ENCODE assay signal across 17 mouse cellular contexts in genomic region chr8:115010769-115011073, GRCm38 (mm10).
DNase-seq lines count a peak whose midpoint lies in the region; ATAC-seq and TF ChIP-seq lines count a peak whose summit lies in the region.
"Had no signal": no experiment of that assay in that cellular context is flagged by ENCODE, and none has a peak within 500 bp of the region (broad histone marks: within the 10 kb centered on the region; RNA-seq: fewer than 3 reads in every experiment).

No protein-coding gene starts in this region.

- H3K27ac ChIP-seq in hindbrain, embryonic 10.5 days, result peak overlapping the region; percentile 84
- no peak overlapping the region for H3K27ac ChIP-seq in hindbrain, postnatal 0 days
- 0 out of 2 replicates have a peak overlapping the region, but pooled peaks have one; percentile 10 for H3K27ac ChIP-seq in midbrain, embryonic 12.5 days (replicated peaks)
- no peak overlapping the region for H3K27ac ChIP-seq in midbrain, embryonic 16.5 days (ENCODE audit: low read length)
- peak overlapping the region; percentile 64 for H3K27ac ChIP-seq in intestine, embryonic 15.5 days
- H3K27ac ChIP-seq: heart, adult 2 months; liver, embryonic 12.5 days; neural tube, embryonic 13.5 days had no signal

- H3K4me3 ChIP-seq in hindbrain, embryonic 10.5 days, result no peak overlapping the region
- H3K4me3 ChIP-seq in hindbrain, postnatal 0 days (ENCODE audit: low read length), result no peak overlapping the region
- H3K4me3 ChIP-seq in midbrain, embryonic 12.5 days, result no peak overlapping the region
- no peak overlapping the region for H3K4me3 ChIP-seq in midbrain, embryonic 16.5 days (ENCODE audit: low read depth, low read length)
- H3K4me3 ChIP-seq in intestine, embryonic 15.5 days (replicated peaks), result no peak overlapping the region
- H3K4me3 ChIP-seq: erythroblast, embryonic 14.5 days; heart, adult 2 months; liver, embryonic 12.5 days; neural tube, embryonic 13.5 days had no signal

- peaks cover 30% of the 10 kb centered on the region; the same call in 1 of the 2 replicates for H3K27me3 ChIP-seq in hindbrain, embryonic 10.5 days (ENCODE audit: insufficient read depth, poor library complexity, severe bottlenecking)
- no peaks in the 10 kb centered on the region for H3K27me3 ChIP-seq in hindbrain, postnatal 0 days (ENCODE audit: insufficient read depth, low read length)
- peaks cover 32% of the 10 kb centered on the region for H3K27me3 ChIP-seq in midbrain, embryonic 12.5 days
- H3K27me3 ChIP-seq in midbrain, embryonic 16.5 days (ENCODE audit: control insufficient read depth, insufficient read depth, low read depth, low read length), result no peaks in the 10 kb centered on the region; the same call in 1 of the 2 replicates
- H3K27me3 ChIP-seq in intestine, embryonic 15.5 days (replicated peaks), result no peaks in the 10 kb centered on the region
- H3K27me3 ChIP-seq: liver, embryonic 12.5 days; neural tube, embryonic 13.5 days; Patski had no signal

- H3K9me3 ChIP-seq in hindbrain, embryonic 10.5 days, result no peaks in the 10 kb centered on the region
- no peaks in the 10 kb centered on the region for H3K9me3 ChIP-seq in hindbrain, postnatal 0 days (ENCODE audit: low read length)
- H3K9me3 ChIP-seq in midbrain, embryonic 12.5 days, result no peaks in the 10 kb centered on the region
- H3K9me3 ChIP-seq in midbrain, embryonic 16.5 days (replicated peaks; ENCODE audit: control insufficient read depth, low read length, poor library complexity, severe bottlenecking), result no peaks in the 10 kb centered on the region
- no peaks in the 10 kb centered on the region for H3K9me3 ChIP-seq in intestine, embryonic 15.5 days
- H3K9me3 ChIP-seq: liver, embryonic 12.5 days; neural tube, embryonic 13.5 days had no signal

- TF ChIP-seq CTCF in hindbrain, postnatal 0 days (IDR thresholded peaks at IDR 0.05; ENCODE audit: low read depth), result no peak

- WGBS in hindbrain, embryonic 10.5 days, result 32% methylated on average over 9 of the region's 9 CpGs
- 37% methylated on average over 9 of the region's 9 CpGs for WGBS in hindbrain, postnatal 0 days
- WGBS in midbrain, embryonic 12.5 days, result 12% methylated on average over 9 of the region's 9 CpGs
- WGBS in midbrain, embryonic 16.5 days, result 17% methylated on average over 9 of the region's 9 CpGs
- WGBS in intestine, embryonic 15.5 days, result 46% methylated on average over 9 of the region's 9 CpGs

- H3K4me1 ChIP-seq in hindbrain, embryonic 10.5 days (replicated peaks), result peaks cover 51% of the 10 kb centered on the region
- H3K4me1 ChIP-seq in hindbrain, postnatal 0 days (ENCODE audit: insufficient read depth, low read length), result peaks cover 7% of the 10 kb centered on the region; the same call in 1 of the 2 replicates
- peaks cover 22% of the 10 kb centered on the region for H3K4me1 ChIP-seq in midbrain, embryonic 12.5 days
- 0 out of 2 replicates have a peak, but pooled peaks cover 4% of the 10 kb centered on the region for H3K4me1 ChIP-seq in midbrain, embryonic 16.5 days (ENCODE audit: control insufficient read depth, insufficient read depth, low read length)
- 0 out of 2 replicates have a peak, but pooled peaks cover 8% of the 10 kb centered on the region for H3K4me1 ChIP-seq in intestine, embryonic 15.5 days (replicated peaks)
- H3K4me1 ChIP-seq: liver, embryonic 12.5 days had no signal

- H3K9ac ChIP-seq in hindbrain, postnatal 0 days (replicated peaks; ENCODE audit: low read length), result no peak overlapping the region
- no peak overlapping the region for H3K9ac ChIP-seq in midbrain, embryonic 12.5 days (replicated peaks)
- H3K9ac ChIP-seq in midbrain, embryonic 16.5 days (ENCODE audit: low read depth, low read length), result no peak overlapping the region
- H3K9ac ChIP-seq in intestine, embryonic 15.5 days, result no peak overlapping the region
- H3K9ac ChIP-seq: liver, embryonic 12.5 days; neural tube, embryonic 13.5 days had no signal

- no peak for ATAC-seq in hindbrain, postnatal 0 days
- ATAC-seq in midbrain, embryonic 12.5 days (ENCODE audit: low FRiP score, low read depth), result no peak
- ATAC-seq in midbrain, embryonic 16.5 days, result no peak
- ATAC-seq in intestine, embryonic 15.5 days, result no peak
- ATAC-seq: liver, embryonic 12.5 days; Patski had no signal

- H3K4me2 ChIP-seq in hindbrain, postnatal 0 days (ENCODE audit: low read depth, low read length), result no peak overlapping the region
- peak overlapping the region; percentile 27; the same call in 1 of the 2 replicates for H3K4me2 ChIP-seq in midbrain, embryonic 12.5 days (replicated peaks)
- no peak overlapping the region for H3K4me2 ChIP-seq in midbrain, embryonic 16.5 days (ENCODE audit: low read length)
- H3K4me2 ChIP-seq in intestine, embryonic 15.5 days (replicated peaks), result 0 out of 2 replicates have a peak overlapping the region, but pooled peaks have one; percentile 2
- H3K4me2 ChIP-seq: liver, embryonic 12.5 days; neural tube, embryonic 13.5 days had no signal

- H3K36me3 ChIP-seq in hindbrain, embryonic 10.5 days, result no peaks in the 10 kb centered on the region
- no peaks in the 10 kb centered on the region for H3K36me3 ChIP-seq in hindbrain, postnatal 0 days (ENCODE audit: insufficient read depth, low read length)
- no peaks in the 10 kb centered on the region for H3K36me3 ChIP-seq in midbrain, embryonic 12.5 days
- no peaks in the 10 kb centered on the region for H3K36me3 ChIP-seq in midbrain, embryonic 16.5 days (ENCODE audit: control insufficient read depth, insufficient read depth, low read length)
- H3K36me3 ChIP-seq in intestine, embryonic 15.5 days, result no peaks in the 10 kb centered on the region
- H3K36me3 ChIP-seq: liver, embryonic 12.5 days; neural tube, embryonic 13.5 days had no signal

- no peak for DNase-seq in hindbrain, embryonic 10.5 days (ENCODE audit: low spot score)
- no peak for DNase-seq in hindbrain, postnatal 0 days (ENCODE audit: low spot score)
- DNase-seq in adrenal gland, adult 18-20 months (ENCODE audit: low spot score in 2 of 2), result no peak
- no peak for DNase-seq in gastrocnemius, adult 8-10 months (ENCODE audit: low spot score in 2 of 2)
- DNase-seq: adrenal gland, adult 8-10 months; cerebellum, postnatal 10 days; heart, adult 2 months; heart, postnatal 4 days; kidney, adult 8-10 months; right cerebral cortex, adult 18-20 months had no signal

Comparison
In these comparisons a context has a peak if more than half of its experiments do, and no peak if none do; other contexts are left out.
1. H3K27ac ChIP-seq: peak in hindbrain, embryonic 10.5 days (single experiment), midbrain, embryonic 12.5 days (single experiment) and intestine, embryonic 15.5 days (single experiment); none in hindbrain, postnatal 0 days (single experiment) and midbrain, embryonic 16.5 days (single experiment).
2. H3K4me2 ChIP-seq: peak in midbrain, embryonic 12.5 days (single experiment) and intestine, embryonic 15.5 days (single experiment); none in hindbrain, postnatal 0 days (single experiment) and midbrain, embryonic 16.5 days (single experiment).